Mouse (Mus musculus) brain, embryonic 14.5 days (tissue): ENCODE measurements around the gene St3gal2. TPM values are rescaled to one million over a fixed set of nuclear protein-coding genes. Genes with fewer than 3 reads are reported as not detected.
"Not testable (repeated sequence)": the region's sequence is repeated elsewhere in the genome, so short reads cannot be mapped to it uniquely, and the experiment has no call there.

ENCODE experiments used
- DNase-seq: peaks from one replicate; pipeline ENCODE4 v3.0.0-alpha.2; 2011; ENCODE audit warnings: low read depth
- CTCF ChIP-seq: fragments of 200-500 bp; IDR thresholded peaks from 2 replicates; pipeline ENCODE4 v1.5.1; 2012; ENCODE audit warnings: inconsistent platforms, mild to moderate bottlenecking, moderate library complexity, borderline replicate concordance; ENCODE audit not compliant: insufficient read depth, insufficient read length; ENCODE audit errors: extremely low read depth
- POLR2A ChIP-seq: fragments of 200-500 bp; IDR thresholded peaks from 2 replicates; pipeline ENCODE4 v1.6.1; 2012; ENCODE audit warnings: mild to moderate bottlenecking, inconsistent platforms, borderline replicate concordance; ENCODE audit not compliant: poor library complexity, insufficient read depth, insufficient read length, severe bottlenecking; ENCODE audit errors: extremely low read depth
- polyA plus RNA-seq: library from polyadenylated mRNA; depleted of rRNA; stranded (reverse); fragments of >200 nt; gene quantifications from 2 replicates; pipeline ENCODE4 v1.2.3, GENCODE M21; 2012

The St3gal2 gene
- polyA plus RNA-seq, 1 experiment, result 39.7 TPM

GRCm38 (mm10) chr8:110918460-110918859 lies 1.3 kb upstream of the St3gal2 start:
- no peak for DNase-seq
- no peak for TF ChIP-seq POLR2A
- no peak for TF ChIP-seq CTCF

- TF ChIP-seq POLR2A (no peak), CTCF (no peak)
- no peak for DNase-seq
These were observed 480 bp downstream of the St3gal2 start for GRCm38 (mm10) chr8:110920032-110920772.

GRCm38 (mm10) chr8:110920773-110921277 lies 1.1 kb downstream of the St3gal2 start:
- TF ChIP-seq POLR2A (no peak), CTCF (no peak)
- DNase-seq, result peak; percentile 3

GRCm38 (mm10) chr8:110921492-110922230 lies 1.9 kb downstream of the St3gal2 start:
- TF ChIP-seq CTCF, result no peak
- no peak for TF ChIP-seq POLR2A
- DNase-seq, result peak; percentile 13

- DNase-seq, result no peak
- TF ChIP-seq POLR2A (no peak), CTCF (no peak)
These were observed 6.0 kb downstream of the St3gal2 start for GRCm38 (mm10) chr8:110925691-110926140.

GRCm38 (mm10) chr8:110926690-110927089 lies 7.0 kb downstream of the St3gal2 start:
- TF ChIP-seq CTCF, result no peak
- no peak for TF ChIP-seq POLR2A
- no peak for DNase-seq

- no peak for DNase-seq
- TF ChIP-seq POLR2A (no peak), CTCF (no peak)
These were observed 8.7 kb downstream of the St3gal2 start for GRCm38 (mm10) chr8:110928435-110928834.

- no peak for TF ChIP-seq POLR2A
- no peak for DNase-seq
These were observed 9.3 kb downstream of the St3gal2 start for GRCm38 (mm10) chr8:110929066-110929465.

- DNase-seq, result not testable (repeated sequence)
These were observed 9.9 kb downstream of the St3gal2 start for GRCm38 (mm10) chr8:110929672-110930071.

- no peak for DNase-seq
- TF ChIP-seq CTCF, result no peak
- no peak for TF ChIP-seq POLR2A
These were observed 11.6 kb downstream of the St3gal2 start for GRCm38 (mm10) chr8:110931176-110931939.

- no peak for TF ChIP-seq CTCF
- TF ChIP-seq POLR2A, result no peak
- DNase-seq, result no peak
These were observed 12.7 kb downstream of the St3gal2 start for GRCm38 (mm10) chr8:110932444-110932843.

GRCm38 (mm10) chr8:110933272-110933671 lies 13.6 kb downstream of the St3gal2 start:
- TF ChIP-seq POLR2A, result no peak
- TF ChIP-seq CTCF, result no peak
- no peak for DNase-seq

- TF ChIP-seq CTCF (no peak), POLR2A (no peak)
- no peak for DNase-seq
These were observed 16.5 kb downstream of the St3gal2 start for GRCm38 (mm10) chr8:110936217-110936616.
